Mouse (Mus musculus) mesoderm, embryonic 11.5 days (tissue): ENCODE measurements around the gene Gng8.

Source experiments
- DNase-seq: peaks from one replicate; pipeline ENCODE4 v3.0.0-alpha.2; 2012; ENCODE audit warnings: low read depth, low spot score

The Gng8 gene

GRCm38 (mm10) chr7:16891641-16892351 is at the start of gene Gng8:
Gng8 (plus strand) TSS chr7:16891786.
- peak; percentile 92 for DNase-seq

- peak; percentile 90 for DNase-seq
These were observed 48.9 kb upstream of the Gng8 start, which contains the start of gene Prkd2 for GRCm38 (mm10) chr7:16842645-16843063. Prkd2 (plus strand) TSS chr7:16842902.

- DNase-seq: no peak
These were observed 48.0 kb upstream of the Gng8 start for GRCm38 (mm10) chr7:16843441-16844171.

GRCm38 (mm10) chr7:16844696-16845071 is 46.9 kb upstream of the Gng8 start:
- DNase-seq: no peak

GRCm38 (mm10) chr7:16845072-16845819 is 46.3 kb upstream of the Gng8 start:
- no peak for DNase-seq

GRCm38 (mm10) chr7:16845820-16846167 is 45.8 kb upstream of the Gng8 start:
- no peak for DNase-seq

GRCm38 (mm10) chr7:16846775-16847174 is 44.8 kb upstream of the Gng8 start:
- DNase-seq: no peak

- DNase-seq: no peak
These were observed 44.1 kb upstream of the Gng8 start for GRCm38 (mm10) chr7:16847507-16847906.

- peak; percentile 48 for DNase-seq
These were observed 43.0 kb upstream of the Gng8 start for GRCm38 (mm10) chr7:16848579-16848978.

- DNase-seq: no peak
These were observed 40.0 kb upstream of the Gng8 start for GRCm38 (mm10) chr7:16851636-16852035.

- DNase-seq: no peak
These were observed 38.2 kb upstream of the Gng8 start for GRCm38 (mm10) chr7:16853302-16853831.

GRCm38 (mm10) chr7:16858336-16858735 is 33.2 kb upstream of the Gng8 start:
- DNase-seq: no peak

- DNase-seq: peak; percentile 81
These were observed 31.5 kb upstream of the Gng8 start for GRCm38 (mm10) chr7:16859902-16860651.

GRCm38 (mm10) chr7:16867488-16867887 is 24.1 kb upstream of the Gng8 start:
- no peak for DNase-seq

- peak; percentile 86 for DNase-seq
These were observed 22.1 kb upstream of the Gng8 start for GRCm38 (mm10) chr7:16869497-16869896.

- DNase-seq: no peak
These were observed 20.0 kb upstream of the Gng8 start for GRCm38 (mm10) chr7:16871600-16871999.

- DNase-seq: no peak
These were observed 19.1 kb upstream of the Gng8 start for GRCm38 (mm10) chr7:16872478-16872877.

- no peak for DNase-seq
These were observed 18.2 kb upstream of the Gng8 start for GRCm38 (mm10) chr7:16873392-16873791.

- peak; percentile 88 for DNase-seq
These were observed 17.4 kb upstream of the Gng8 start for GRCm38 (mm10) chr7:16874190-16874589.

- DNase-seq: peak; percentile 100
These were observed 16.8 kb upstream of the Gng8 start for GRCm38 (mm10) chr7:16874756-16875309.

GRCm38 (mm10) chr7:16875310-16875325 is 16.5 kb upstream of the Gng8 start, which contains the start of gene Dact3:
Dact3 (plus strand) TSS chr7:16875317.
- no peak for DNase-seq

GRCm38 (mm10) chr7:16875326-16875725 is 16.3 kb upstream of the Gng8 start:
- DNase-seq: no peak
